Mouse (Mus musculus): Measurements from ENCODE around the gene Limk1.
A peak's percentile ranks its signal among the peaks of the same experiment; 100 is the strongest.

Gene Limk1

DNA sequence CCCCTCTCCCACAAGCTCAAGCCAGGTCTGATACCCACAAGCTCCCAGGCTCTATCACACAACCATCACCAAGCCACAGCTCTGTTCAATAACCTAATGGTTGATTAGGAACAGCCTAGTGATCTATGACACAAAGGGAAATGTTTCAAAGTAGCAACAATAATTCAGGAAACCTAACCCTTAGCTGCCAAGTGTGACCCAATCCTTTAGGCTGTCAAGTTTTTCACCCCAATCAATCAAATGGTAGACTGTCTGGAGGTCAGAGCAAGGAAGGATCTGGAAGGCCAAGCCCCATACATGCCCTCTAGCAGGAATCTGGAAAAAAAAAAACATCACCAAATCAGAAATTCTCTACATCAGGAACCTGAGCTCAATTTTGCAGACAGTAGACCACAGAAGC is 57.6 kb downstream of the Limk1 start:
- no peak for DNase-seq (ENCODE audit: low spot score)

DNA sequence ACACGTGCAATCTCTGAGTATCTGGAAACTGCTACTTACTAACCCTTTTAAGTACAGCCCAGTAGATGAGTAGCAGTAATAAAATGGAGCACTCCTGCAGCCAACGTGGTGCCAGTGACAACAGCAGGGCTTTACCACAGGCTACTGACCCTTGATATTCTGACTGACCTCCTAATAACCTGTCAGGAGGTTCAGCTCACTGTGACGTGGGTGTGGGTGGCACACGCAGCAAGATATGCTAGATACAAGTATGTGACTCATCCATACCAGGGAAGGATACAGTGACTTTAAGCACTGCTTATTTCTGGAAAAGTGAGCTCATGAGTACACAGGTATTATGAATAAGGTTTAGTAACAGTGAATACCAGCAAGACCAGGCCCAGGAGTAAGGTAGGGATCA is 58.9 kb downstream of the Limk1 start:
- DNase-seq (ENCODE audit: low spot score) = no peak

DNA sequence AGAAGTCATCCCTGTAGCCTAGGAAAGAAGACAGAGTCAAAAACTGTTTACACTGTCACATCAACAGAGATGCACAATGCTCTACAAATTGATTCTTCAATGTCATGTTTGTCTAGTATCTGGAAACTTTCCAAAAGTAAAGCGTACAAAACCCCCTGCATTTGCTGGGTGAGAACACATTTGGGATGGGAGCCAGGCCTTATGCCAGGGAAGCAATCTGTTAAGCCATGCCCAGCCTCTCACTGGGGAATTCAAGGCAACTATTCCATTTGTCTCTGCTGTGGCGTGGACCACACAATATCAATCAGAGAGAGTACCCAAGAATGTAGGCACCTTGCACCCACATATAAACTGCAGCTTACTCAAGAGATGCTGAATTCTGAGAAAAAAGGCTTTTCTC is 66.3 kb downstream of the Limk1 start:
- peak; percentile 82 for DNase-seq (ENCODE audit: low spot score)

DNA sequence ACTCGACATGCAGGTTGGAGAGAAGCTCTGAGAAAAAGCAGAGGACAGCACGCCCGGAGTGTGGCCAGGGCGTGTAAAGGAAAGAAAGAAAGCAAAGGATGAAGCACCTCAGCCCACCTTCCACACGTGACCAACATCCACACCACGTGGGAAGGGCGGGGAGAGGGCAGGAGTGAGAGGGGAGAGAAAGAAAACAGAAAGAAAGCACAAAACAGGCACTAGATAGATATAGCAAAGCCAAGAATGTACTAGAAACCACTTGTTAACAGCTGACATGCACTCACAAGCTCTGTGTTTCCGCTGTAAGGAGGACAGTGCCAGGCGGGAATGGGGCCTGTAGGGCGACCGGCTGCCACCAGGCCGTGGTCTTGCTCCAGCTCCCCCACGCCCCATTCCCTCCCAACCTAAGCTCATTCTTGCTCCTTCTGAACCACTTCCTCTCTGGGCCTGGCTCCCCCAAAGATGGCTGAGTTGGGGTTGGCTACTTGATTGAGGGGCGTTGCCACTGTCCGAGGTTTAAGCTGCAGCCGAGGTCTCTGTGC is 67.2 kb downstream of the Limk1 start:
- DNase-seq (ENCODE audit: low spot score) = no peak

DNA sequence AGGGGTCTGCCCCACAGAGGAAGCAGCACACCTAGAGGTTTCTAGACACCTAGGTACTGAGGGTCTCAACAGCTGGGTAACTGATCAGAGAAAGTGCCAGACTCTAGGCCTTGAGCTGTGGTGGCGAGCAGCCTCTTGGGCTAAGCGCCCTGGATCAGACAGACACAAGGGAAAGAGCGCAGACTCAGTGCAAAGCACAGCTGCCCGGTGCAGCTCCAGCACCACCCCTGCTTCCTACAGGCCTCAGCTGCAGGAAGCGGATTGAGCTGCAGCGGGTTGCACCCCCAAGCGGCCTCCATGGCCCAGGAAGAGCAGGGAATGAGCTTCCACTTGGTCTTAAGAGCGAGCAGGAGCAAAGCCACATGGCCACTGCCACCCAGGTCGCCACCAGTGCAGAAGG is 67.9 kb downstream of the Limk1 start:
- DNase-seq (ENCODE audit: low spot score) = no peak

DNA sequence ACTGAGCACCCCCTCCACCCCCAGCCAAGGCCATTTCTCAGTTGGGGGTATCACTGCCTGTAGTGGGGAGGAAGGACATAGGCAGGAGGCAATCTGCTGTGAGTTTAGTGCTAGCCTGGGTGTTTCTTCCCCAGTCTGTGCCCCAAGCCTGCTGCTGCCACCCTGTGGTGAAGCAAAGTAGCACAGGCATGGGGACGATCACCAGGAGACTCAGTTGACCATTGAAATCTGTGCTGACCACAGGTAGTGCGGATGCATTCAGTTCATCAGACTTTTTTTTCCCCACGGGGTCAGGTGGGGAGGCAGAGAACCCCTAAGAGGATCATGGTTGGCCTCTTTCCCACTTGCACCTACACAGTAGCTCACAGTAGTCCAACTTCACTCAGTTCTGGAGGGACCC is 71.3 kb downstream of the Limk1 start:
- DNase-seq (ENCODE audit: low spot score) = peak; percentile 80

DNA sequence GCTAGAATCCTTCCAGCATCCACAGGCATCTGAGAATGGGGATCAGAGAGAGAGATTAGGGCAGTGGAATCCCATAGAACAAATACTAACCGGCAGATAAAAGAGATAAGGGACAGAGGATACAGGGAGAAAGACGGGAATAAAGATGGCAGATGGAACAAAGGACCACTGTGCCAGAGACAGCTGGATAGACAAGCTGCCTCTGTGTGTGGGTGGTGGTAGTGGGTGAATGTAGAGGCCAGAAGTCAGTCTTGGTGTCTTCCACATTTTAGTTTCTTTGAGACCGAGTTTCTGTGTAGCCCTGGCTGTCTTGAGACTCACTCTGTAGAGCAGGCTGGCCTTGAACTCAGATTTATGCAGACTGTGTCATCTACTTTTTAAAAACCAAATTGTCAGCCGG is 72.6 kb downstream of the Limk1 start:
- DNase-seq (ENCODE audit: low spot score) = no peak

DNA sequence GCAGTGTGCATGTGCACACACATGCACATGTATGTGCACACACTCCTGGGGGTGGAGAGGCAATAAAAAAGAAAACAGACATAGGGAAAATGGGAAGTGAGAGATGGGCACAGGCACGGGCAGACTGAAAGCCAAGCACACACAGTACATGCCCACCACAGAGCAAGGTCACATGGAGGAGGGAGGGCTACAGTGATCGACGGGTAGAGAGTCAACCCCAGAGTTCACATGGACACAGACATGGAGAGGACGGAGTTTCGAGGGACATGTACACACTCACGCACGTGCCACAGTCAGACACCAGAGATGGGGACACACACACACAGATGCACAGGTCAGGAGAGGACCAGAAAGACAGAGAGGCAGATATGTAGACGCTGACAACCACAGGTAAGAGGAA is 73.0 kb downstream of the Limk1 start:
- DNase-seq (ENCODE audit: low spot score) = no peak

DNA sequence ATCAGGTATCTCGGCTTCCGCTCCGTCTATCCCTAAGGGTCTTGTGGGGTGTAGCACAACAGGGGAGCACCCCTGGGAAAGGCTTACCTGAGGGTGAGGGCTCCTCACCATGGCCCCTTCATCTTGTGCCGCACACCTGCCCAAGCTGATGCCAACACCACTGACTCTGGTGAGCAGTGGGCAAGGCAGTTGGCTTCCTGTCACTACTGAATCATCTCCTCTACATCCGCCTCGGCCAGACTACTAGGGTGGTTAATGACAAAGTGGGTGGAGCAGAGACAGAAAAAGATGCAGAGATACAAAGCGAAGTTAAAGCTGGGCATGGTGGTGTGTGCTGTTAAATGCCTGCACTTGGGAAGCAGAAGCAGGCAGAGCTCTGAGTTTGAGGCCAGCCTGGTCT is 73.6 kb downstream of the Limk1 start, which contains the start of gene Lat2:
Lat2 (minus strand) TSS at position 224 of the 400 bp plus-strand sequence.
- DNase-seq (ENCODE audit: low spot score) = no peak

DNA sequence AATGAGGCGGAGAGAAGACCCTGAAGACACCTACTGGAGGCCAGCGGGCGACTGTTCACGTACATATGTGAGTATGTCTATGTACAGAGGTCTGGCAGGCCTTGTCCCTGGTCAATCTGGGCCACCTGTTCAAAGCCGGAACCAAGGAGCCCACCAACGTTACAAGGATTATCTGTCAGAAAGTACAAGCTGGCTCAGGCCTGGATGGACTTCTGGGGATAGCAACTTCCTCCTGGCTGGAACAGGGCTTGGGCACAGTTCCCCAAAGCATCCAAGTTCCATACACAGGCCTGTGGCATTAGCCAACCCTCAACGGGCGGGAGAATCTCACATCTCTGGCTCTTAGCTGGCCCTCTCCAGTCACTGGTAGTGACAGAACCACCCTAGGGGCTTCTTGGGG is 74.1 kb downstream of the Limk1 start:
- no peak for DNase-seq (ENCODE audit: low spot score)

DNA sequence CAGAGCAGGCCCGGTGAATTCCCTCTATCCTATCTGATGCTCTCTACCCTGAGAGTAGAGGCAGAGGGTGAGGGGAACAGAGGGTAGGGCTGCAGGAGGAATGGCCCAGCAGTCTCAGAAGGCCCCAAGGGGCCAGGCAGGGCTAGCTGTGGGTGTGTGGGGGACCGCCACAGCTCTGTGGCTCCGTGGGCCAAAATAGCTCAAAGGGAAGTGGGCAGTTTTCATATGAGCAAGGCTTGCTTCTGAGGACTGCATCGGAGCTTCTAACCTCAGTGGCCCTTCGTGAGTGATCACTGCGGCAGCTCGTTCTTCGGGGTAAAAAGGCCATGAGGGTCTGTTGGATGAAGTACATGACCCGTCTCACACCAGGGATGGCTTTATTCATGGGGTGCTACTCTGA is 74.7 kb downstream of the Limk1 start:
- no peak for DNase-seq (ENCODE audit: low spot score)

DNA sequence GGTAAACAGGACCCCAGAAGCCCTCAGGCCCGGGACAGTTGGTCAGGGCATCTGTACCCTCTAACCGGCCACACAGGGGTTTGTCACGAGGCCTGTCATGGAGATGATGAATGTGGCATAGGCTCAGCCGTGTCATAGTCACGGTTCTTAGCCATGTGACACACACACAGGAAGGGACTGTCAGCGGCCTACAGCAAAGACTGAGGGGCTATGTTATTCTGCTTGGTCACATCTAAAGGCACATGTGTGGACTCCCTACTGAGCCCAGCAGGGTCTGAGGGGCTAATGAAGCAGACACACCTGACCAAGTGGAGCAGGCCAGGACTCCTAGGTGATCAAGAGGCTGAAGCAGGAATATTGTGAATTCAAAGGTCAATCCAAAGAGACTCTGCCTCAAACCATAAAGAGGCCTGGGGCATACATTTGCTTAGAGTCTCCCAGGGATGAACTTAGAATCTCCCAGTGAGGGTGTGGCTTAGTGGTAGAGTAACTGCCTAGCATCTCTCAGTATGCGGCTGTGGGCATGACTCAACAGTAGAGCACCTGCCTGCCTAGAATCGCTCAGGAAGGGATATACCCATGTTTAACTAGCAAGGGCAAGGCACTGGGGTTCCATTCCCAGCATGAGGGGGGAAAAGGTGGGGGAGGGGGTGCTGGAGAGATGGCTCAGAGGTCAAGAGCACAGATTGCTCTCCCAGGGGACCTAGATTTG is 76.4 kb downstream of the Limk1 start:
- no peak for DNase-seq (ENCODE audit: low spot score)

DNA sequence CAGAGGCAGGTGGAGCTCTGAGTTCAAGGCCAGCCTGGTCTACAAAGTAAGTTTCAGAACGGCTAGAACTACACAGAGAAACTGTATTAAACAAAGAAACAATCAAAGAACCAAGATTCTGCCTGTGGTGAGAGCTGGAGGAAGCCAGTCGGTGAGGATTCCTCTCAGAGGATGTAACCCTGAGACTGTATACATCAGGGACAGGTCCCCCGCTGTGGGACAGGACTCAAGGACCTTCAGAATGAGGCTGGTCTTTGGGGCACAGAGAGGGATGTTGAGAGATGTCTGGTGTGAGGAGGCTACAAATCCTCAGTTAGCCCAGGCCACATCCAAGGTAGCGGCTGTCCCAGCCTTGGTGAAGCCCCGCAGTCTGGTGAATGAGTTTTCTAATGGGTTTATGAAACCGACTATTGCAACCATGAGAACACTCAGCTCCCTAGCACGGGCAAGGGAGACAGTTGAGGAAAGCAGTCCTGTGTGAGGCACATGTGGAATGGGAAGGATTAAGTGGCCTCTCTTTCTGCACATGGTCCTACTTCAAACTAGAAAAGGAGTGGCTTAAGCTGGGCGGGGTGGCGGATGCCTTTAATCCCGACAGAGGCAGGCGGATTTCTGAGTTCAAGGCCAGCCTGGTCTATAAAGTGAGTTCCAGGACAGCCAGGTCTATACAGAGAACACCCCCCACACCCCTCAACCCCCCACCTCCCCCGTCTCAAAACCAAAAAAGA is 78.3 kb downstream of the Limk1 start:
- no peak for DNase-seq (ENCODE audit: low spot score)

DNA sequence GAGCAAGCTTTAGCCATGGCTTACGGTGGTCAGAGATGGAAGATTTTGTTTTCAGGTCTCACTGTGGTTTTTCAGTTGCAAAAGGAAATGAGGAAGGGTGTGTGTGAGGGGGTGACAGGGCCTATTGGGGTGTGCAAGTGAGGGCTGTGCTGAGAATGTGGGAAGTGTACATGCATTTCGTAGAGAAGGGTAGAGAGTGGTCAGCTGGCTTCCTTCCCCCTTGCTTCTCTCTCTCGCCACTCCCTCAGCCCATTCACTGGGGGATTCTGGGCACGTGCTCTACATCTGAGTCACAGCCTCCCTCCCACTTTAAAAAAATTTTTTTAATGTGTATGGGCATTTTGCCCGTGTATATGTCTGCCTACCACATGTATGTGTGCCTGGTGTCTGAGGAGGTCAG is 81.3 kb downstream of the Limk1 start:
- no peak for DNase-seq (ENCODE audit: low spot score)

DNA sequence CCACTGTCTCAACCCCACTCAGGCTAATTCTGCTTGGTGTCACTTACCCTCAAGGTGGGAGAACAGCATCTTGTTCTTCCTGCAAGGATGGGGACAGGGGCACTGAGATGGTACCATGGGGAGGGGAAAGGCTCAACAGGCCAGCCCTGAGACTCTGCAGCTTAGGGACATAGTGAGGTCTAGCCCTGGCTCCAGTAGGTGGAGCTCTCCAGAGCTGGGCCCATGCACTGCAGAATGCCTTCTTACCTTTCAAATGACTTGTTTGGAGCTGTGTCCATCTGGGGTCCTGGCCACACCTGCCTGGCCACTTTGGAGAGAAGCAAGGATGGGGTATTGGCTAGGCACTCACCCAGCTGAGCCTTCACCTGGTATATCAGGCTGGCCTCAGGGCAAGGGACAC is 82.1 kb downstream of the Limk1 start:
- DNase-seq (ENCODE audit: low spot score) = no peak
